Mouse (Mus musculus) myocyte (in vitro differentiated cells): ENCODE data around the gene Ptgr2.

ENCODE experiments used
- MYOD1 ChIP-seq, 3 experiments: IDR thresholded peaks; one replicate each; pipeline ENCODE4 v1.6.1; 2011; ENCODE audit warnings: control low read depth in 2 of 3, low read depth in 2 of 3, mild to moderate bottlenecking in 2 of 3, moderate library complexity in 1 of 3; ENCODE audit not compliant: insufficient read length in 2 of 3, control insufficient read depth in 1 of 3
- MYOG ChIP-seq, 3 experiments: IDR thresholded peaks; one replicate each; pipeline ENCODE4 v1.6.1; 2011; ENCODE audit warnings: control low read depth in 2 of 3, low read depth in 2 of 3, mild to moderate bottlenecking in 2 of 3; ENCODE audit not compliant: insufficient read length in 2 of 3, control insufficient read depth in 1 of 3, insufficient read depth in 1 of 3
- POLR2A ChIP-seq: IDR thresholded peaks from one replicate; pipeline ENCODE4 v1.6.1; 2011; ENCODE audit warnings: low read depth, mild to moderate bottlenecking, control low read depth, moderate library complexity; ENCODE audit not compliant: insufficient read length
- POLR2AphosphoS2 ChIP-seq: IDR thresholded peaks from one replicate; pipeline ENCODE4 v1.6.1; 2011; ENCODE audit warnings: low read depth, control low read depth; ENCODE audit not compliant: insufficient read length
- REST ChIP-seq: IDR thresholded peaks from one replicate; pipeline ENCODE4 v1.6.1; 2011; ENCODE audit warnings: mild to moderate bottlenecking, control low read depth, moderate library complexity; ENCODE audit not compliant: insufficient read depth, insufficient read length
- TCF12 ChIP-seq: IDR thresholded peaks from one replicate; pipeline ENCODE4 v1.6.1; 2011; ENCODE audit warnings: mild to moderate bottlenecking, control low read depth; ENCODE audit not compliant: poor library complexity, insufficient read depth, severe bottlenecking
- USF1 ChIP-seq: IDR thresholded peaks from one replicate; pipeline ENCODE4 v1.6.1; 2011; ENCODE audit warnings: low read depth, mild to moderate bottlenecking, control low read depth, moderate library complexity

DNA sequence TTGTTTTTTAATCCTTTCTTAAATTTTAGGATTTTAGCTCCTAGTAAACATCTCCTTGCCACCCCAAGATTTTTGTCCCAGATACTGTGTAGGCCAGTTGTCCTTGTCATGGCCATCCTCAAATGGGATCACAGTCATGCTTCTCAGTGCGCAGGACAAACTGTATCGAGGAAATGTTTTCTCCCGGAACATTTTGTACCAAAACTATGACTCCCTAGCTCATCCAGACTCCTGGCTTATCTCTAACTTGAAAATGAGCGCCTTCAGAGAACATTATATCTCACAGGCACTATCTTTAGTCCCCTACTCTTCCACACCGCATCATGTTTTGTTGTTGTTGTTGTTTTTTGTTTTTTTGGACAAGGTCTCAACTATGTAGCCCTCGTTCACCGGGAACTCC is 31.0 kb downstream of the Ptgr2 start:
- TF ChIP-seq POLR2AphosphoS2 = no peak
- TF ChIP-seq POLR2A = no peak
- no peak for TF ChIP-seq USF1
- no peak for TF ChIP-seq MYOD1 (IDR thresholded peaks at IDR 0.05; ENCODE audit: control insufficient read depth in 1 of 3, insufficient read length in 2 of 3, low read depth in 2 of 3)
- TF ChIP-seq MYOG (IDR thresholded peaks at IDR 0.05; ENCODE audit: control insufficient read depth in 1 of 3, insufficient read depth in 1 of 3, insufficient read length in 2 of 3, low read depth in 2 of 3) = no peak
- no peak for TF ChIP-seq TCF12
- no peak for TF ChIP-seq REST
